Comparison of ENCODE assay signal across 11 mouse cellular contexts in the genomic region with DNA sequence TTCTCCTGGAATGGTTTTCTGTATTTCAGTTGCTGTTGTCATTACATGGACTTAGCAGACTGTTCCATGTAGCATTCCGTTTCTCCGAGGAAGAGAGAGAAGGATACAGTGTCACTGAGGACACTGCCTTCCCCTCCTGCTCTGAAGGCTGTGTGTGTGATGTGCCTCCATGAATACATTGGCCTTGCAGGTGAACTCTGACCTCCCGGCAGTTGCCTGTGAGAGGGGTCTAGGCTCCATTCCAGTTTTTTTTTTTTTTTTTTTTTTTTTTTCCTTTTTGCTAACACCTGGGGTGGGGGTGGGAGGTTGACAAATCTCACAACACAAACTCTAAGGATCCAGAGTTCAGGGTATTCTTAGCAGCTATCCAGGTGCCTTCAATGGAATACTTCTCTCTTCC.
"Had no signal": no experiment of that assay in that cellular context is flagged by ENCODE, and none has a peak within 500 bp of the region (broad histone marks: within the 10 kb centered on the region; RNA-seq: fewer than 3 reads in every experiment).

No protein-coding gene starts in this region.

- H3K4me2 ChIP-seq: lung, embryonic 14.5 days; midbrain, embryonic 11.5 days; midbrain, embryonic 15.5 days; neural tube, embryonic 12.5 days had no signal

- DNase-seq: lung, embryonic 14.5 days; lung, postnatal 10 days had no signal

- H3K9me3 ChIP-seq: limb, embryonic 10.5 days; megakaryocyte, embryonic 14.5 days; midbrain, embryonic 15.5 days; neural tube, embryonic 12.5 days had no signal

- H3K27me3 ChIP-seq: megakaryocyte, embryonic 14.5 days; midbrain, embryonic 15.5 days; neural tube, embryonic 12.5 days had no signal

- H3K9ac ChIP-seq: lung, embryonic 14.5 days; midbrain, embryonic 15.5 days; neural tube, embryonic 12.5 days had no signal

- ATAC-seq: hindbrain, postnatal 0 days; midbrain, embryonic 15.5 days had no signal

- H3K27ac ChIP-seq: hindbrain, postnatal 0 days; left cerebral cortex, adult 2 months; limb, embryonic 10.5 days; macrophage; midbrain, embryonic 15.5 days; neural tube, embryonic 12.5 days; stomach, postnatal 0 days had no signal

- H3K4me3 ChIP-seq: left cerebral cortex, adult 2 months; limb, embryonic 10.5 days; megakaryocyte, embryonic 14.5 days; midbrain, embryonic 15.5 days; neural tube, embryonic 12.5 days had no signal

- H3K36me3 ChIP-seq: midbrain, embryonic 15.5 days; neural tube, embryonic 12.5 days had no signal

- H3K4me1 ChIP-seq: limb, embryonic 10.5 days; midbrain, embryonic 15.5 days; neural tube, embryonic 12.5 days had no signal
